Mouse (Mus musculus) adrenal gland, postnatal 14 days (tissue): ENCODE measurements at regions not wholly inside any gene's neighbourhood (a gene's known extent, or its start where the extent isn't known, plus 50 kb on each side); places are given as distances from the start of the nearest gene placed in this dataset.
"Not testable (repeated sequence)": the region's sequence is repeated elsewhere in the genome, so short reads cannot be mapped to it uniquely, and the experiment has no call there.

Experiments used
- DNase-seq: peaks from one replicate; pipeline ENCODE4 v3.0.0; 2021; ENCODE audit warnings: mixed read lengths

- no peak for DNase-seq
These were observed 73.8 kb downstream of the Dio2 start for GRCm38 (mm10) chr12:90664436-90664835.

DNA sequence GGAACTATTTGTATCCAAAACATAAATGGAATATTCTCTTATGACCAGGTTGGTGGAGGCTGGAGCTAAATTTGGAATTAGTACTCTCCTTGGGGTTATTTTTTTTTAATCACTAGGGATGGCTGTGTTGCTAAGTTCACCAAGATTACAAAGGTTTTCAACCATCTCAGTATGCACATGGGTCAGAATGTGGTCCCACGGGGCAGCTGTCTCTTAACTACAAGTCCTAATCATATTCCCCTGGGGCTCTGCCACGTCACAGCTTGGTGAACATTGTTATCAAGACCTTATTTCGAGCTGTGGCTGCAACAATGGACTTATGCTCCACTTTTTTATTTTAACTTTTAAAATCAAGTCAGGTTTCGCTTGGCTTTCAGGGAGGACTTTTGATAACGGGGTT lies 92.8 kb downstream of the Dio2 start:
- peak; percentile 64 for DNase-seq

GRCm38 (mm10) chr12:90643891-90644290 lies 94.3 kb downstream of the Dio2 start:
- DNase-seq, result peak; percentile 51

GRCm38 (mm10) chr12:90624856-90625255 lies 113.4 kb downstream of the Dio2 start:
- DNase-seq, result no peak

GRCm38 (mm10) chr12:90623426-90623825 lies 114.8 kb downstream of the Dio2 start:
- DNase-seq, result no peak

GRCm38 (mm10) chr12:90608810-90609209 lies 129.4 kb downstream of the Dio2 start:
- no peak for DNase-seq

DNA sequence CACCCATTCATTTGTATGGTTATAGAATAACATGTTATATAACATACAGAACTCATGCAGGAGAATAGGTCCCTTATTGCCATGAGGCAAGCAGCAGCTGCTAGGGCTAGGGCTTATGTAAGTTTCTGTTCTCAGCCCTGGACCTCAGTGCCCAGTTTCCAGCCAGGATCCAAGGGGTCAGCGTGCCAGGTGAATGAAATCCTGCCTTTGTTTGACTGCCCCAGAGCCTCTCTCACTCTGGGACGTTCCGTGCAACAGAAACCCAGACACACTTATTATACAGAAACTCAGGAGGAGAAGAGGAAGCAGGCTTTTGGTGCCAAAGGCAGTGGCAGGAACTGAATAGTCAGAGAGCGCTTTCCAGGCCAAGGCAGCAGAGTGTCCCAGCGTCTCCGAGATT lies 130.3 kb downstream of the Dio2 start:
- DNase-seq, result peak; percentile 8

GRCm38 (mm10) chr12:90580006-90580405 lies 158.2 kb downstream of the Dio2 start:
- peak; percentile 60 for DNase-seq

- DNase-seq, result no peak
These were observed 162.1 kb downstream of the Dio2 start for GRCm38 (mm10) chr12:90576103-90576502.

GRCm38 (mm10) chr12:90571907-90572306 lies 166.3 kb downstream of the Dio2 start:
- no peak for DNase-seq

- no peak for DNase-seq
These were observed 166.7 kb downstream of the Dio2 start for GRCm38 (mm10) chr12:90571506-90571905.

GRCm38 (mm10) chr12:90566349-90566748 lies 171.9 kb downstream of the Dio2 start:
- peak; percentile 22 for DNase-seq

GRCm38 (mm10) chr12:90565051-90565450 lies 173.2 kb downstream of the Dio2 start:
- no peak for DNase-seq

DNA sequence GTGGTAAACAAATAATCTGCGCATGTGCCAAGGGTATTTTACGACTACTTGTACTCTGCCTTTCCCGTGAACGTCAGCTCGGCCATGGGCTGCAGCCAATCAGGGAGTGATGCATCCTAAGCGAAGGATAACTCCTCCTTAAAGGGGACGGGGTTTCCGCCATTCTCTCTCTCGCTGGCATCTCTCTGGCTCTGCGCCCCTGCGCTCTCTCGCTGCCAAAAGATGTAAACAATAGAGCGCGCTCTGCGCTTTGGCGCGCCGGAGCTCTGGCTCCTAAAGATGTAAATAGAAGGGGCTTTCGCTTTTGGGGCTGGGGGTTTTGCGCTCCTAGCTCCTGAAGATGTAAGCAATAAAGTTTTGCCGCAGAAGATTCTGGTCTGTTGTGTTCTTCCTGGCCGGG lies 173.6 kb downstream of the Dio2 start:
- not testable (repeated sequence) for DNase-seq

DNA sequence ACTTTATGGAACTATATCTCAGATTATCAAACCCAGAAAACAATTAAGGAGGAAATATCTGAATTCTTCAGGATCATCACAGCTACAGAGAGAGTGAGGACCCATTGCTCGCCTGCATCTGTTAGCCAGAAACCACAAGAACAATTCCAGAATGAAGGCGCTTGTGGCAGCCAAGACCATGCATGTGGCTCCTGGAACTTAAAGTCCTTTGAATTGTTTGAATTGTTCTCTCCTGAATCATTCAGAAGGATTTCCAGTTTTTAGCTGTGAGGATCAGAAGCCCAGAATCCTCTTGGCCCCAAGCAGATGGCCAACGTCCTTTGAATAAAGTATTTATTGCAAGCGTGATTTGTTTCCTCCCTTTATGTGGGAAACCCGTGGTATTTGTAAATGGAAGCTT lies 195.9 kb downstream of the Dio2 start:
- DNase-seq, result no peak
